Comparison of ENCODE assay signal across 8 mouse cellular contexts in genomic region chr1:163314829-163315301, GRCm38 (mm10). TPM values are rescaled to one million over a fixed set of nuclear protein-coding genes. Genes with fewer than 3 reads are reported as not detected.
DNase-seq lines count a peak whose midpoint lies in the region; ATAC-seq and TF ChIP-seq lines count a peak whose summit lies in the region.

No protein-coding gene starts in this region.

- 4% methylated on average over 21 of the region's 23 CpGs for WGBS in liver, postnatal 0 days (ENCODE audit: insufficient replicate concordance)

- TF ChIP-seq POLR2A in ES-Bruce4 (IDR thresholded peaks at IDR 0.05; ENCODE audit: insufficient read depth, low read length): no peak

- intact Hi-C loops in left cerebral cortex, postnatal 14 days (cut with DNase I): no loop called here

- H3K36me3 ChIP-seq in ES-Bruce4 (ENCODE audit: control insufficient read depth, insufficient read depth, low read length, poor library complexity, severe bottlenecking): no peaks in the 10 kb centered on the region
- H3K36me3 ChIP-seq in liver, postnatal 0 days (replicated peaks; ENCODE audit: insufficient read depth, low read length): no peaks in the 10 kb centered on the region

- peak; percentile 10 to 16 for DNase-seq in cerebellum, postnatal 10 days
- DNase-seq in cerebellum, adult 8-10 months: no peak
- peak; percentile 94 for DNase-seq in forelimb bud, embryonic 11.5 days (ENCODE audit: low read depth, low spot score)
- no peak for DNase-seq in liver, postnatal 0 days
- no peak for DNase-seq in thymus, adult 18-20 months
- DNase-seq in left cerebral cortex, postnatal 14 days (ENCODE audit: low spot score in 2 of 2): no peak

- no peak for TF ChIP-seq EP300 in ES-Bruce4 (IDR thresholded peaks at IDR 0.05; ENCODE audit: insufficient read depth, low read depth, low read length)
- no peak for TF ChIP-seq EP300 in liver, postnatal 0 days (IDR thresholded peaks at IDR 0.05; ENCODE audit: low read depth)

- H3K9ac ChIP-seq in ES-Bruce4 (ENCODE audit: low read depth, poor library complexity, severe bottlenecking): 0 out of 2 replicates have a peak overlapping the region, but pooled peaks have one; percentile 49
- H3K9ac ChIP-seq in liver, postnatal 0 days (replicated peaks): no peak overlapping the region

- H3K4me1 ChIP-seq in ES-Bruce4 (ENCODE audit: control insufficient read depth, insufficient read depth, low read length): no peaks in the 10 kb centered on the region
- peaks cover 16% of the 10 kb centered on the region for H3K4me1 ChIP-seq in liver, postnatal 0 days (ENCODE audit: insufficient read depth)

- peaks cover 43% of the 10 kb centered on the region for H3K27me3 ChIP-seq in ES-Bruce4 (ENCODE audit: control insufficient read depth, insufficient read depth, low read length, poor library complexity, severe bottlenecking)
- H3K27me3 ChIP-seq in liver, postnatal 0 days (ENCODE audit: insufficient read depth, low read length): peaks cover 55% of the 10 kb centered on the region

- H3K27ac ChIP-seq in ES-Bruce4 (ENCODE audit: insufficient read depth, low read length): no peak overlapping the region
- H3K27ac ChIP-seq in liver, postnatal 0 days (ENCODE audit: low read depth): no peak overlapping the region

- no peaks in the 10 kb centered on the region for H3K9me3 ChIP-seq in ES-Bruce4 (replicated peaks; ENCODE audit: control insufficient read depth, insufficient read depth, low read length, poor library complexity, severe bottlenecking)
- H3K9me3 ChIP-seq in liver, postnatal 0 days (ENCODE audit: low read length): no peaks in the 10 kb centered on the region

- no peak for TF ChIP-seq CTCF in ES-Bruce4 (IDR thresholded peaks at IDR 0.05; ENCODE audit: low read depth, low read length)
- TF ChIP-seq CTCF in liver, postnatal 0 days (IDR thresholded peaks at IDR 0.05; ENCODE audit: low read depth): no peak

- no peak overlapping the region for H3K4me3 ChIP-seq in ES-Bruce4 (ENCODE audit: low read depth, low read length)
- H3K4me3 ChIP-seq in liver, postnatal 0 days (ENCODE audit: low read depth, low read length): peak overlapping the region; percentile 26

- H3K4me2 ChIP-seq in liver, postnatal 0 days (ENCODE audit: low read depth, low read length): peak overlapping the region; percentile 58

- no peak for ATAC-seq in liver, postnatal 0 days
- no peak for ATAC-seq in activated CD4-positive, CD25-positive, alpha-beta regulatory T cell, adult 4 months

RNA-seq across cellular contexts. Expression of gene Prrx1, which starts 1.4 kb away (rescaled TPM):
- polyA plus RNA-seq in ES-Bruce4 (2011; ENCODE audit: insufficient read depth, insufficient read length, low read depth, missing spikeins): 2.6 and 3.2 TPM in 2 replicates
- polyA plus RNA-seq in liver, postnatal 0 days (2015; fragmentation: Nextera tagmentation; extraction: Ambion mirVana): 0.13 and 0.37 TPM in 2 replicates
- under 1 TPM in 1 of 2 experiments, not detected in 1; 0.17 TPM for polyA plus RNA-seq in activated CD4-positive, CD25-positive, alpha-beta regulatory T cell, adult 4 months (2017; shearing (Covaris generic))
- 1 to 10 TPM; 5.8 to 6.5 TPM for total RNA-seq in left cerebral cortex, postnatal 14 days (2021)

Comparison
In these comparisons a context has a peak if more than half of its experiments do, and no peak if none do; other contexts are left out.
1. DNase-seq: peak in cerebellum, postnatal 10 days (2 of 2) and forelimb bud, embryonic 11.5 days (single experiment); none in cerebellum, adult 8-10 months (single experiment), liver, postnatal 0 days (single experiment), thymus, adult 18-20 months (0 of 2) and left cerebral cortex, postnatal 14 days (0 of 2).